Mouse (Mus musculus) lung, adult 2 months (tissue): ENCODE measurements around the gene Clcn6. TPM values are rescaled to one million over a fixed set of nuclear protein-coding genes. Genes with fewer than 3 reads are reported as not detected.

ENCODE experiments used
- DNase-seq: peaks from one replicate; pipeline ENCODE4 v3.0.0; 2022
- H3K4me1 ChIP-seq: fragments of 200-500 bp; 2 replicates; pipeline ENCODE4 v1.6.1; 2011; ENCODE audit warnings: low read length; ENCODE audit not compliant: control insufficient read depth, insufficient read depth
- H3K4me3 ChIP-seq: fragments of 200-500 bp; replicated peaks from 2 replicates; pipeline ENCODE3; 2011; ENCODE audit warnings: low read depth, mild to moderate bottlenecking, control low read depth, low read length; ENCODE audit errors: extremely low read depth
- CTCF ChIP-seq: fragments of 200-500 bp; IDR thresholded peaks from 2 replicates; pipeline ENCODE4 v1.5.1; 2011; ENCODE audit warnings: mild to moderate bottlenecking, low read length, control low read depth; ENCODE audit not compliant: insufficient read depth
- POLR2A ChIP-seq: fragments of 200-500 bp; IDR thresholded peaks from 2 replicates; pipeline ENCODE4 v1.6.1; 2011; ENCODE audit warnings: low read depth, mild to moderate bottlenecking, control low read depth, low read length, borderline replicate concordance; ENCODE audit errors: extremely low read depth
- WGBS: fragments of 180-500 bp; shearing (Covaris S2); methylation state at CpG from one replicate; pipeline ENCODE4 v1.1.7; 2018; 5-methylcytosine and 5-hydroxymethylcytosine counted together
- polyA plus RNA-seq: library from polyadenylated mRNA; depleted of rRNA; stranded (reverse); fragments of >200 nt; gene quantifications from 2 replicates; pipeline ENCODE4 v1.2.3, GENCODE M21; 2012

The Clcn6 gene
- polyA plus RNA-seq, 1 experiment = 14.9 TPM

DNA sequence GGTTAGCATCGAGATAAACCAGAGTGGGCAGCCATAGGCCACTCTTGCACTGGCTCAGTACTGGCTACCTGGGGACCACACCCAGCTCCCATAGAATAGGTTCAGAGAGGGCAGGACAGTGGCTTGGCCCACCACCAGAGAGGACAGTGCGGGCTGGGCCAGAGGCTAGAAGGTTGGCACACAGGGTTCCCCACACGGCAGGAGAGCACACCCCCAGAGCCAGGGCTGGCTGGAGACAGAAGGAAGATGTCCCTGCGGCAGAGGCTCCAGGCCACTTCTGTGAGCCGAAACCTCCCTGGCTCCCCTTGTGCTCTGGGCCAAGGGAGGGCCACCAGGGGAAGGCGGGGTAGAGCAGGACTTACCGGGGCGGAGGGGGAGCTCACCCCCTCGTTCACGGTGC lies 42.6 kb upstream of the Clcn6 start:
- 91% methylated on average over 10 of the region's 10 CpGs for WGBS
- DNase-seq = no peak
- Histone ChIP-seq H3K4me3 (no peak overlapping the region), H3K4me1 (peaks cover 20% of the 10 kb centered on the region)
- TF ChIP-seq POLR2A (no peak), CTCF (no peak)

DNA sequence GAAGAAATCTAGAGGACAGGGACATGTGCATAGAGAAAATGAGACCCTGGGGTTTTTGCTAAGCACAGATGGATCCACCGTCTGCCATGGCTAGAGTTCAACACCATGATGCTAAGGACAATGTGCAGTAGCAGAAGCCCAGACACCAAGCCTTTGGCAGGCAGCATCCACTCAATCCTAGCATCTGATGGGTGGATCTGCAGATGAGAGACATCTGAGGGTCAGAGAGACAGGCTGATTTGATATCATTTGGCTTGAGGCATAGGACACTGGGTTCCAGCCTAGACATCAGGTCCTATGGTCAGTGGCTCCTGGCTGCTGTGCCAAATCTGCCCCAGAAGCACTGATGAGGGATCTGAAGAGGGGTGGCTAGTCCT lies 42.0 kb upstream of the Clcn6 start:
- 92% methylated on average over 1 of the region's 1 CpGs for WGBS

DNA sequence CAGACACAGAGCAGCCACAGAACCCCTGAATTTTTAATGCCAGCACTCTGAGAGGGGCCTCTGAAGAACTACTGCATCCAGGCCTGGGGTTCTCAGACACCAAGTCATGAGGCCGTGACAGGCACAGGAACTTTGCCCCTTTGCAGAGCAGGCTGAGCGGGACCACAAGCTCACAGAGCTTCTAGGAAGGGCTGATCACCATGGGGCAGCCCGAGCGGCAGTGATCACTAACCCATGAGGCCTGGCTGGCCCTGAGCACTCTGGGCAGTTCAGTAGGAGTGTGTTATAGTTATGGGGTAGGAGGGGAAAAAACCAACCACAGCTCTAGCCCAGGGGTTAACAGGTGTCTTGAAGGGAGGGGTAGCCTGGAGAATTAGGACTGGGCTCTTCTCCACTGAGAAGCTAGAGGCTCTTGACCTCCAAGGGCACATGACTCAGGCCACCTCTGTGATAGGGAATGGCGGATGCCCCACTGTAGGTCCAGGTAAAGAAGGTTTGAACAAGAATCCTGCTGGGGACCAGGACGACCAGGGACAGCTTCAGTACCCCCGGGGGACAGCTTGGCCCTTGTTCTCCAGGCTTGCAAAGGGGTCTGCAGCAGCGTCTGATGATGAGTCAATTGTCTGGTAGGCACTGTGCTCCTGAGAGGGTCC lies 41.4 kb upstream of the Clcn6 start:
- TF ChIP-seq CTCF = no peak
- no peak for TF ChIP-seq POLR2A
- no peak for DNase-seq
- Histone ChIP-seq H3K4me1 (peaks cover 13% of the 10 kb centered on the region), H3K4me3 (no peak overlapping the region)
- WGBS = 91% methylated on average over 8 of the region's 8 CpGs

More for the DNA sequence above, 42.0 kb upstream of the Clcn6 start:
- peaks cover 16% of the 10 kb centered on the region for H3K4me1 ChIP-seq
- TF ChIP-seq POLR2A (no peak), CTCF (no peak)
- DNase-seq = no peak
- no peak overlapping the region for H3K4me3 ChIP-seq

DNA sequence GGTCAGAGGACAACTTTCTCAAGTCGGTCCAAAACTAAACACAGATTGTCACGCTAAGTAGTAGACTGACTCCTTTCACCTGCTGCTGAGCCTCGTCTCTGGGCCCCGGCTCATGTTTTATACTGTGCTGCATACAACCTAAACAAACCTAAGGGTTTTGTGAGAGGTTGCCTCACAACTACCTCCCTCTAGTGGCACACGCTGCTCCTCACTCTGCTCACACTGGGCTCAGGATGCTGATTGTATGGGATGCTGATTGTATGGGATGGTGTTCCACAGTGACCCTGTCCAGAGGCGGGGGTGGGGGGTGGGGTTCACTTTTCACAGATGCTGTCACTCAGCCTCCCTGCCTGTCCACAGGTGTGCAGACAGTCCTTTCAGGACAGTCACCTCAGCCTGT lies 40.6 kb upstream of the Clcn6 start:
- H3K4me3 ChIP-seq = no peak overlapping the region
- H3K4me1 ChIP-seq = peaks cover 9% of the 10 kb centered on the region
- 61% methylated on average over 6 of the region's 6 CpGs for WGBS
- TF ChIP-seq POLR2A = no peak
- 0 out of 2 replicates have a peak, but pooled peaks have one; percentile 11 for TF ChIP-seq CTCF
- no peak for DNase-seq

DNA sequence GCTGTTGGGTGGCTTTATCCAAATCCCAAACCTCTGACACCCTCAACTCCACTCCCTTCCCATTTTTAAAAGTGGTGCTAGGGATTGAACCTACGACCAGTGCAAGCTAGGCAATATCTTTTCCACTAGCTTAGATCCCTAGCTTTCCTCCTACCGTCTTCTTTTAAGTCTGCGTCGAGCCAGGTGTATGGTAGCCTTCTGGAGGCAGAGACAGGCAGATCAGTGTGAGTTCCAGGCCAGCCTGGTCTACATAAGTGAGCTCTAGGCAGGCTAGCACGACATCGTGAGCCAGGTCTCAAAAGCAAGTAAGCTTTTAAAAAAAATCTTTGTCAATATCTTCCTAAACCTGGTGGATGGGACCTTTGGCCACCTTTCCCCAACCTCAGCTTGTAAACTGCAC lies 37.3 kb upstream of the Clcn6 start:
- WGBS = 85% methylated on average over 6 of the region's 6 CpGs
- TF ChIP-seq POLR2A (no peak), CTCF (no peak)
- Histone ChIP-seq H3K4me1 (no peaks in the 10 kb centered on the region), H3K4me3 (no peak overlapping the region)
- DNase-seq = no peak

DNA sequence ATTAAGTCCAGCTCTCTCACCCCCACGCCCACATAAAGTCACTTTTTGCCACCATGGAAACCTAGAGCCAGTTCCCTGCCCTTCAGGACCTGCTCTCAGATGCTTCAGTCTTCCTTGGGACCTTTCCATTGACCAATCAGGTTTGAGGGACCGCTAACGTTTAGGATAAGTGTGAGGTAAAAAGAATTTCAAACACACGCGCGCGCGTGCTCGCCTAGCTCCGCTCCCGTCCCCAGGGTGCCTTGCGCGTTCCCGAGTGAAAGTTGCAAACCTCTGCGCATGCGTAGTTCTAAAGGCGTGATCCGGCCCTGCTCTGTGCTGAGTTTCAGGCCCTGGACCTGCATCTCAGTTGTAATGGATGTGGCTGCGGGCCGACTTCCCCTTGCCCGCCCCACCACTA lies 36.6 kb upstream of the Clcn6 start:
- DNase-seq = peak; percentile 62
- Histone ChIP-seq H3K4me3 (peak overlapping the region; percentile 54), H3K4me1 (no peaks in the 10 kb centered on the region)
- TF ChIP-seq CTCF (no peak), POLR2A (no peak)
- WGBS = 35% methylated on average over 21 of the region's 21 CpGs

DNA sequence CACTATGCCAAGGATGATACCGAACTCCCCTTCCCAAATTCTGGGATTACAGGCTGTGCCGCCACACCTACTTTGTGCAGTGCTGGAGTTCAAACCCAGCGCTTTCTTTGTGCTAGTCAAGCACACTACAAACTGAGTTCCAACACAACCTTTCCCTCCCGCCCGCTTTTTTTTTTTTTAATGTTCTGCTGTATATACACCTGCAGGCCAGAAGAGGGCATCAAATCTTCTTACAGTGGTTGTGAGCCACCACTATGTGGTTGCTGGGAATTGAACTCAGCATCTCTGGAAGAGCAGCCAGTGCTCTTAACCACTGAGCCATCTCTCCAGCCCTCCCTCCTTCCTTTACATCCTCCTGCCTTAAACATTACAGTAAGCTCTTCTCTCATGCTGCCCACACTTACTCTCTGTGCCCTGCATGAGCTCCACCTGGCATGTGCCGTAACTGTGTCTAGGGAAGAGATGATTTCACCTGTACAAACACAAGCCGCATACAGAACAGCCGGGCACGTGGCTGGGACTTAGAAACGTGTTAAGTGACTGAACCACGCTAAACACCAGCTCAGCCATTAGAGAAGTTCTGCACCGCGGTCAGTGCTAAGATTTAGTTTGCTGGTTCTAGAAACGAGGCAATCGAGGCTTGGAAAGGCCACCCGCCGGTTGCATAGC lies 36.0 kb upstream of the Clcn6 start:
- Histone ChIP-seq H3K4me3 (no peak overlapping the region), H3K4me1 (no peaks in the 10 kb centered on the region)
- peak; percentile 19 for DNase-seq
- no peak for TF ChIP-seq POLR2A
- TF ChIP-seq CTCF = no peak
- 35% methylated on average over 17 of the region's 17 CpGs for WGBS

DNA sequence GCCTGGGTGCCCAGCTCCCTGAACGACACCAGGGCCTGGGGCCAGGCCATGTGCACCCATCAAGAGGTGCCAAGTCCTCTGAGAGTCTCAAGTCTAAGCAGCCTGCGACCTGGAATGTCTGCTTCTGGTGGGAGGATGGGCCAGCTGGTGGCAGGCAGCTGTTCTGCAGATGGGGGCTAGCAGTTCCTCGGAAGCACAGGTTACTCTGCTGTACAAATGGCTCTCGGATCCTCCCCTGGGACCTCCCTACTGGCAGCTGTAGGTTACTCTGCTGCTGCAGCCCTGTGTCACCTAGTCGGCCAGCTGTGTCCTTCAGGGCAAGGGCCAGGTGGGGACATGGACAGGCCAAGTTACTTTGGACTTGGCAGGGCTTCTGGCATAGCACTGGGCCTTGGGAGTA lies 32.9 kb upstream of the Clcn6 start:
- no peak for DNase-seq
- WGBS = 65% methylated on average over 5 of the region's 5 CpGs
- H3K4me3 ChIP-seq = no peak overlapping the region
- TF ChIP-seq CTCF = no peak
- TF ChIP-seq POLR2A = no peak
- H3K4me1 ChIP-seq = no peaks in the 10 kb centered on the region

DNA sequence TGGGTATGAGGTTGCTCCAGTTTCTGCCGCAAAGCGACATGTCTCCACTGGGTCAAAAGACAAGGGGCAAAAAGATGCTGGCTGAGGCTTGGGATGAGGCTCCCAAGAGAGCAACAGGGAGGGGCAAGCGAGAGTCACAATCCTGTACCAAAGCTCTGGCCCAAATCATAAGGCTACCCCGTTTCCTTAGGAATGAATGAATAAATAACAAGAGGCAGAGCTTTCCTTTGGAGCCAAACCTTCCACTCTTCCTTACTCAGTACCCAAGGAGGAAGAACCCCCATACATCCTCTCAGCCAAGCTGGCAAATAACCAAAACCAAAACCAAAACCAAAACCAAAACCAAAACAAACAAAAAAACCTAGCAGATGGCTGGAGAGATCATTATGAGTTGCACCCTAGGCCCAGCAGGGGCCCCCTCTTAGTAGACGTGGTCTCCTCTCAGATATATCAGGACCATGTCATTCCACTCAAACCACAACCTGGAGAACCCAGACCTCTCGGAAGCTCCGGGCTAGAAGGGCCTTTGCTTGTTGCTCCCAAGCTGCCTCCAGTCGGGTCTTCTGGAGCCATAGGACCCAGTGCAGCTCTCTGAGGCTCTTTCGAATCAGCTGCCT lies 31.1 kb upstream of the Clcn6 start:
- H3K4me3 ChIP-seq = no peak overlapping the region
- no peak for TF ChIP-seq CTCF
- DNase-seq = no peak
- WGBS = 77% methylated on average over 9 of the region's 9 CpGs
- no peaks in the 10 kb centered on the region for H3K4me1 ChIP-seq

DNA sequence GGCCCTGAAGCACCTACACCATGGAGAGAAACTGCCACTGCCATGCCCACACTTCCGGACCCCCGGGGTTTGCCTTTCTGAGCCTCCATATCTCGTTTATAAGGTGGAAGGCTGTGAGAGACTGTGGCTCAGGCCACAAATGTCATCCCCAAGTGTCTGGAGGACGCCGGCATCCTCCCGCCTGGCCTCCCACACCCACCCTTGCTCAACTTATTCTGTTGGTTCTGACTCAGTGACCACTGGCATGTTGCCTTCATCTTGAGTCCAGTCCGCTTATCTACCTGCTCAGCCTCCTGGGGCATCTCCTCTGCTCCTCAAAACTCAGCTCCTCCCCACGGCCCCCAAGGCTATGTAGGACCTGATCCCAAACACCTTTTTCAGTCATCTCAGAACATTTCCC lies 28.7 kb upstream of the Clcn6 start:
- 87% methylated on average over 8 of the region's 8 CpGs for WGBS
- no peak for DNase-seq
- TF ChIP-seq CTCF (no peak), POLR2A (no peak)

DNA sequence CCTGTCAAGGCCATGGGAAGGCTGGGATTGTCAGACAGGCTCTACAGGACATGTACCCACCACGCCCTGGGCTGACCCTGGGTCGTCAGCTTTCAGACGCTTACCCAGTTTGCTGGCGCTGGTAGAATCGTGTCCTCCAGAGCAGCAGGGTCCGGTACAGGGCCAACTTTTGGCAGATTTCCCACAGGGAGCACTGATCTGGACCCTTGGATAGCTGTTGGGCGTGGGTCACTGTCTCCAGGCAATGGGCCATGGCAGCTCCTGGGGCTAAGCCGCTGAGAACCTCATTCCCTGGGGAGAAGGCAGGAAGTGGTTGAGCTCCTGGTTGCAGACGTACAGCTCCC lies 27.8 kb upstream of the Clcn6 start:
- H3K4me1 ChIP-seq = no peaks in the 10 kb centered on the region
- WGBS = 55% methylated on average over 9 of the region's 9 CpGs
- no peak overlapping the region for H3K4me3 ChIP-seq
- no peak for DNase-seq
- TF ChIP-seq CTCF = no peak
- TF ChIP-seq POLR2A = no peak

More for the DNA sequence above, 28.7 kb upstream of the Clcn6 start:
- Histone ChIP-seq H3K4me1 (no peaks in the 10 kb centered on the region), H3K4me3 (no peak overlapping the region)
